14 mouse cellular contexts compared by ENCODE assay signal in genomic region chr10:111827930-111828329, GRCm38 (mm10).
"Had no signal": no experiment of that assay in that cellular context is flagged by ENCODE, and none has a peak within 500 bp of the region (broad histone marks: within the 10 kb centered on the region; RNA-seq: fewer than 3 reads in every experiment).

No protein-coding gene starts in this region.

- ATAC-seq: intestine, embryonic 16.5 days had no signal

- DNase-seq: kidney, adult 2 months; kidney, postnatal 14 days; left cerebral cortex, postnatal 4 days; liver, embryonic 13.5 days; lung, embryonic 14.5 days; right cerebral cortex, adult 18-20 months; right cerebral cortex, postnatal 25 days; thymus, postnatal 4 days had no signal

- H3K4me1 ChIP-seq: midbrain, embryonic 12.5 days had no signal

- H3K4me2 ChIP-seq: kidney, embryonic 15.5 days; limb, embryonic 13.5 days; liver, embryonic 13.5 days; lung, embryonic 14.5 days; midbrain, embryonic 12.5 days had no signal

- H3K27me3 ChIP-seq: kidney, embryonic 15.5 days; limb, embryonic 13.5 days; liver, embryonic 13.5 days; megakaryocyte, embryonic 14.5 days; midbrain, embryonic 12.5 days had no signal

- H3K36me3 ChIP-seq: kidney, embryonic 15.5 days; limb, embryonic 13.5 days; liver, embryonic 13.5 days; midbrain, embryonic 12.5 days had no signal

- H3K9ac ChIP-seq: kidney, embryonic 15.5 days; limb, embryonic 13.5 days; liver, embryonic 13.5 days; lung, embryonic 14.5 days; midbrain, embryonic 12.5 days had no signal

- H3K27ac ChIP-seq: kidney, embryonic 15.5 days; limb, embryonic 13.5 days; liver, embryonic 13.5 days; midbrain, embryonic 12.5 days; stomach, postnatal 0 days had no signal

- H3K4me3 ChIP-seq: kidney, embryonic 15.5 days; limb, embryonic 13.5 days; liver, embryonic 13.5 days; megakaryocyte, embryonic 14.5 days; midbrain, embryonic 12.5 days had no signal

- H3K9me3 ChIP-seq: kidney, embryonic 15.5 days; limb, embryonic 13.5 days; liver, embryonic 13.5 days; megakaryocyte, embryonic 14.5 days; midbrain, embryonic 12.5 days had no signal
